Mouse (Mus musculus) megakaryocyte, embryonic 14.5 days (primary cell): ENCODE measurements around the gene Fbxl17. TPM values are rescaled to one million over a fixed set of nuclear protein-coding genes. Genes with fewer than 3 reads are reported as not detected.

ENCODE experiments used
- H3K27me3 ChIP-seq: replicated peaks from 2 replicates; pipeline ENCODE3; 2012; ENCODE audit warnings: inconsistent platforms
- H3K36me3 ChIP-seq: replicated peaks from 2 replicates; pipeline ENCODE3; 2012; ENCODE audit warnings: low read length, inconsistent platforms, mixed read lengths
- H3K4me1 ChIP-seq: 2 replicates; pipeline ENCODE4 v1.6.1; 2012; ENCODE audit warnings: inconsistent platforms
- H3K4me3 ChIP-seq: replicated peaks from 2 replicates; pipeline ENCODE3; 2012; ENCODE audit warnings: moderate library complexity, mild to moderate bottlenecking, inconsistent platforms
- H3K9me3 ChIP-seq: 2 replicates; pipeline ENCODE4 v1.6.1; 2012; ENCODE audit warnings: inconsistent platforms
- FLI1 ChIP-seq: IDR thresholded peaks from 2 replicates; pipeline ENCODE4 v1.6.1; 2012; ENCODE audit warnings: low read length, inconsistent platforms, mixed read lengths
- GATA1 ChIP-seq: IDR thresholded peaks from 3 replicates; pipeline ENCODE4 v1.6.1; 2012; ENCODE audit warnings: mixed read lengths, low read length, inconsistent platforms, borderline replicate concordance
- polyA plus RNA-seq: library from polyadenylated mRNA; stranded (reverse); fragments of >175 nt; gene quantifications from 2 replicates; pipeline ENCODE4 v1.2.3, GENCODE M21; 2012; ENCODE audit warnings: low replicate concordance; ENCODE audit not compliant: insufficient read depth

The Fbxl17 gene
- polyA plus RNA-seq, 1 experiment: 9.0 TPM

- no peaks in the 10 kb centered on the region; the same call in 1 of the 2 replicates for H3K9me3 ChIP-seq
- peaks cover 26% of the 10 kb centered on the region for H3K4me1 ChIP-seq
- TF ChIP-seq FLI1: no peak
- no peak for TF ChIP-seq GATA1
- peaks cover 5% of the 10 kb centered on the region for H3K36me3 ChIP-seq
- no peak overlapping the region for H3K4me3 ChIP-seq
- no peaks in the 10 kb centered on the region for H3K27me3 ChIP-seq
Observed at GRCm38 (mm10) chr17:63405471-63405870, 94.3 kb downstream of the Fbxl17 start.

GRCm38 (mm10) chr17:63404968-63405367 is 94.8 kb downstream of the Fbxl17 start:
- no peaks in the 10 kb centered on the region for H3K27me3 ChIP-seq
- TF ChIP-seq FLI1 (no peak), GATA1 (no peak)
- peaks cover 27% of the 10 kb centered on the region for H3K4me1 ChIP-seq
- H3K9me3 ChIP-seq: no peaks in the 10 kb centered on the region; the same call in 1 of the 2 replicates
- no peak overlapping the region for H3K4me3 ChIP-seq
- peaks cover 8% of the 10 kb centered on the region for H3K36me3 ChIP-seq

GRCm38 (mm10) chr17:63403801-63404415 is 95.9 kb downstream of the Fbxl17 start:
- no peaks in the 10 kb centered on the region for H3K27me3 ChIP-seq
- peaks cover 34% of the 10 kb centered on the region for H3K4me1 ChIP-seq
- no peaks in the 10 kb centered on the region; the same call in 1 of the 2 replicates for H3K9me3 ChIP-seq
- H3K4me3 ChIP-seq: no peak overlapping the region
- TF ChIP-seq FLI1 (no peak), GATA1 (no peak)
- H3K36me3 ChIP-seq: peaks cover 10% of the 10 kb centered on the region

- peak overlapping the region; percentile 64 for H3K4me3 ChIP-seq
- peaks cover 10% of the 10 kb centered on the region for H3K36me3 ChIP-seq
- no peaks in the 10 kb centered on the region; the same call in 1 of the 2 replicates for H3K9me3 ChIP-seq
- TF ChIP-seq GATA1: no peak
- TF ChIP-seq FLI1: no peak
- no peaks in the 10 kb centered on the region for H3K27me3 ChIP-seq
- H3K4me1 ChIP-seq: peaks cover 35% of the 10 kb centered on the region
Observed at GRCm38 (mm10) chr17:63402741-63403681, 96.8 kb downstream of the Fbxl17 start.

GRCm38 (mm10) chr17:63402170-63402569 is 97.6 kb downstream of the Fbxl17 start:
- no peak overlapping the region for H3K4me3 ChIP-seq
- H3K9me3 ChIP-seq: no peaks in the 10 kb centered on the region; the same call in 1 of the 2 replicates
- no peaks in the 10 kb centered on the region for H3K27me3 ChIP-seq
- peaks cover 10% of the 10 kb centered on the region for H3K36me3 ChIP-seq
- H3K4me1 ChIP-seq: peaks cover 35% of the 10 kb centered on the region
- TF ChIP-seq GATA1 (no peak), FLI1 (no peak)

GRCm38 (mm10) chr17:63400640-63401039 is 99.2 kb downstream of the Fbxl17 start:
- H3K27me3 ChIP-seq: no peaks in the 10 kb centered on the region
- peaks cover 10% of the 10 kb centered on the region for H3K36me3 ChIP-seq
- H3K4me1 ChIP-seq: peaks cover 35% of the 10 kb centered on the region
- H3K4me3 ChIP-seq: no peak overlapping the region
- no peak for TF ChIP-seq FLI1
- TF ChIP-seq GATA1: no peak
- no peaks in the 10 kb centered on the region; the same call in 1 of the 2 replicates for H3K9me3 ChIP-seq

- H3K9me3 ChIP-seq: no peaks in the 10 kb centered on the region; the same call in 1 of the 2 replicates
- no peak overlapping the region for H3K4me3 ChIP-seq
- no peak for TF ChIP-seq FLI1
- TF ChIP-seq GATA1: no peak
- peaks cover 32% of the 10 kb centered on the region for H3K4me1 ChIP-seq
- H3K27me3 ChIP-seq: no peaks in the 10 kb centered on the region
- H3K36me3 ChIP-seq: peaks cover 10% of the 10 kb centered on the region
Observed at GRCm38 (mm10) chr17:63399816-63400215, 100.0 kb downstream of the Fbxl17 start.

- peaks cover 3% of the 10 kb centered on the region for H3K36me3 ChIP-seq
- H3K4me3 ChIP-seq: no peak overlapping the region
- H3K4me1 ChIP-seq: peaks cover 26% of the 10 kb centered on the region
- TF ChIP-seq GATA1 (no peak), FLI1 (no peak)
- no peaks in the 10 kb centered on the region for H3K9me3 ChIP-seq
- H3K27me3 ChIP-seq: no peaks in the 10 kb centered on the region
Observed at GRCm38 (mm10) chr17:63391506-63391905, 108.3 kb downstream of the Fbxl17 start.

- H3K4me1 ChIP-seq: peaks cover 26% of the 10 kb centered on the region
- H3K27me3 ChIP-seq: no peaks in the 10 kb centered on the region
- H3K9me3 ChIP-seq: no peaks in the 10 kb centered on the region; the same call in 1 of the 2 replicates
- H3K4me3 ChIP-seq: no peak overlapping the region
- no peak for TF ChIP-seq GATA1
- no peak for TF ChIP-seq FLI1
- H3K36me3 ChIP-seq: peaks cover 6% of the 10 kb centered on the region
Observed at GRCm38 (mm10) chr17:63390951-63391350, 108.9 kb downstream of the Fbxl17 start.
